Mouse (Mus musculus) frontal cortex, postnatal 14 days (tissue): Measurements from ENCODE around the gene Gm20721.
A peak's percentile ranks its signal among the peaks of the same experiment; 100 is the strongest.
"Not testable (repeated sequence)": the region's sequence is repeated elsewhere in the genome, so short reads cannot be mapped to it uniquely, and the experiment has no call there.

ENCODE experiments used
- DNase-seq, 2 experiments: peaks; one replicate each; pipeline ENCODE4 v3.0.0; 2022; ENCODE audit warnings: low spot score in 2 of 2

The Gm20721 gene

DNA sequence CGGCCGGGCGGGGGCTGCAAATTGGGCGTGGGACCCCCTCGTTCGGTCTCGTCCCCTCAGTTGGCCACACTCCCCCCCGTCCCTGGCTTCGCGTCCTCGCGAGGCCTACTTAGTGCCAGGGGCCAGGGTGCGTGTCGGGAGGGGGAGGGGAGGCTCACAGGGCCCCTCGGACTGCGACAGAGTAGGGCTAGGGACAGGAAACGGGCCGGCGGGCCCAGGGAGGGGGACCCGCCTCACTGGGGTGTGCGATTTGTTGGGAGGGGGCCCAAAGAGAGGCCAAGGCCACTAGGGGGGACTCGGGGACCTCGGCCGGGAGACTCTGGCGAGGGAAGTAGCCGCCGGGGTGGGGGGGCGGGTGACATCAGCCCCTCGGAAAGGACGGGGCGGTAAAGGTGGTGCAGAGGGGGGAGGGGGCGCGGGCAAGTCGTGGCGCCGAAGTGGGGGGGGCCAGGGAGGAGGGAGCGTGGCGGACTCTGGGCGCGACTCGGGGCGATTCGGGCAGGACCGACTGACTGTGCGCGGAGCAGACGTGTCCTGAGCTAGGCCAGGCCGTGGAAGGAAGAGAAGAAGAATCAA lies 15.8 kb downstream of the Gm20721 start:
- peak; percentile 47 to 60 for DNase-seq

DNA sequence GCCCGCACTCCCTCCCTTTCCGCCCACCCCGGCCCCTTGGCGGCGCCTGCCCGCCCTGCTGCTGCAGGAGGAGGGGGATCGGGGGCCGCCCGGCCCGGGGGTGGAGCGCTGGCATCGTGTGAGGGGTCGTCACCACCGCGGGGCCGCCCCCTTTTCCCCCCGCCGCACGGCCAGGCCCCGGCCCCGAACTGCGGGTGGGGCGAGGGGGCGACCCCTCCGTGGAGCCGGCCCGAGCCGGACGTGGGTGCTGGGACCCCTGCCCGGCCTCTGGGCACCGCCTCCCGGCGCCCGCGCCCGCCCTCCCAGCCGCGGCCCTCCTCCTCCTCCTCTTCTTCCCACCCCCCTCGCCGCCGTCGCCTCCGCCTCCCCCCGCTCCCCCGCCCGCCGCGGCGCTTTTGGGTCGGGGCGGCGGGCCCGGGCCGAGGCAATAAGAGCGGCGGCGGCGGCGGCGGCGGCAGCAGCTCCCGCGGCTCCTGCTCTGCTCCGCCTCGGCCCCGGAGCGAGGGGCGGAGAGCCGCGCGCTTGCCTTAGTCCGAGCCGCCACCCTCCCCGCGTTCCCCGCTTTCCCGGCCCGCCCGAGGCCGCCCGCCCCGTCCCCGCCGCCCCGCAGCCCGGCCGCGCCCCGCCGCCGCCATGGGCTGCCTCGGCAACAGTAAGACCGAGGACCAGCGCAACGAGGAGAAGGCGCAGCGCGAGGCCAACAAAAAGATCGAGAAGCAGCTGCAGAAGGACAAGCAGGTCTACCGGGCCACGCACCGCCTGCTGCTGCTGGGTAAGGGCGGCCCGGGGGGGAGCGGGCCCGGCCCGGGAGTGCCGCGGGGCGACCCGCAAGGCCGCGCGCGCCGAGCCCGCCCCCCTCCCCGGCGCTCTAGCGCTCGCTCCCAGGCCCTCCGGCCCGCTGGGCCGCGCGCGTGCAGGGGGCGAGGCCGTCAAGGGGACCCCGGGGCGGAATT lies 16.6 kb downstream of the Gm20721 start:
- peak in 1 of 2 experiments; percentile 64 for DNase-seq

DNA sequence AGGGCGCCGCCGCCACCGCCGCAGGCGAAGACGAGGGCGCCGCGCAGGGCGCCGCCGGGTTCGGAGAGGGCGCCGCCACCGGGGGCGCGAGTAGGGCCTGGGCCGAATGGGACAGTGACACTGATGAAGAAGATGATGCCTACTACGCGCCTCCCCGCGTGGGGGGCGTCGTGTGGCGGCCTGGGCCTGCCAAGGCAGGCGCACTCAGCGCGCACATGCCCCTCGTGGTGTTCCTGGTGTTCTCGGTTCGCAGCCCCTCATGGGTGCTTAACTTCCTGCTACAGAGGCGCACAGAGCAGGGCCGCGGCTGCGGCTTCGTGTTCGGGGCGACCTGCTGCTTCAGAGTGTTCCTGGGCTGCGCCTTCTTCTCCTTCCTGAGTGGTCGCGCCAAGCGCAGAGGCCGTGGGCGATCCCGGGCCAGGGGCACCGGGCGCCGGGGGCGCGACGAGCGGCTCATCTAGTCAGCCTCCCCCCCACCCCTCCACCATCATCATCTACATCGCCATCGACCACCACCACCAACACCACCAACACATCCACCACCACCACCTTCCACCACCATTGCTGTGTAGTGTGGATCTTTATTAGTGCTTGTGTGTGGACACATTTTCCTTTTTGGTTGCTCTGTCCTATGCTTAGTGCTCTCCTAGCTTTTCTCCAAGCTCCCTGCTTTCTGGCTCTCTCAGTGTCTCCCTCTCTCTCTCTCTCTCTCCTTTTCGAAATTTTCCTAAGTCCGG lies 17.4 kb downstream of the Gm20721 start:
- no peak for DNase-seq

DNA sequence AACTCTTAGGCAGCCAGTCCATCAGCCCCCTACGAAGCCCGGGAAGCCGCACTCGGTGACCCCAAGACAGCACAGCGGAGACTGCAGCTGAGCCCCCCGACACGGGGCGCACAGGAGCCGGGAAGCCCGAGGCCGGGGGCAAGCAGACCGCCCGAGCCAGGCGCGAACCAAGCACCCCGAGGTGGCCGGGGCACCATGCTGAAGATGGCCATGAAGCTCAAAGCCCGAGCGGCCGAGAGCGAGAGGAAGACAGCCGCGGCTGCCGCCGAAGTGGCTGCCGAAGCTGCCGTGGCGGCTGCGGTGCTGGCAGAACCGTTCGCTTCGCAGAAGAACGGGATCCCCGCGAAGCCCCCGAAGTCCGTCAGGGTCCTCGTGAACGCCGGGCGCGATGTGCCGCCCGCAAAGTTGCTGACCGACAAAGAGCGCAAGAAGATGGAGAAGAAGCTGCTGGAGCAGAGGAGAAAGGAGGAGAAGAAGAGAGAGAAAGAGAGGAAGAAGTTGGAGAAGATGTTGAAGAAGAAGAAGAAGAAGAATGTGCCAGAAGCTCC lies 18.1 kb downstream of the Gm20721 start:
- DNase-seq, result no peak

DNA sequence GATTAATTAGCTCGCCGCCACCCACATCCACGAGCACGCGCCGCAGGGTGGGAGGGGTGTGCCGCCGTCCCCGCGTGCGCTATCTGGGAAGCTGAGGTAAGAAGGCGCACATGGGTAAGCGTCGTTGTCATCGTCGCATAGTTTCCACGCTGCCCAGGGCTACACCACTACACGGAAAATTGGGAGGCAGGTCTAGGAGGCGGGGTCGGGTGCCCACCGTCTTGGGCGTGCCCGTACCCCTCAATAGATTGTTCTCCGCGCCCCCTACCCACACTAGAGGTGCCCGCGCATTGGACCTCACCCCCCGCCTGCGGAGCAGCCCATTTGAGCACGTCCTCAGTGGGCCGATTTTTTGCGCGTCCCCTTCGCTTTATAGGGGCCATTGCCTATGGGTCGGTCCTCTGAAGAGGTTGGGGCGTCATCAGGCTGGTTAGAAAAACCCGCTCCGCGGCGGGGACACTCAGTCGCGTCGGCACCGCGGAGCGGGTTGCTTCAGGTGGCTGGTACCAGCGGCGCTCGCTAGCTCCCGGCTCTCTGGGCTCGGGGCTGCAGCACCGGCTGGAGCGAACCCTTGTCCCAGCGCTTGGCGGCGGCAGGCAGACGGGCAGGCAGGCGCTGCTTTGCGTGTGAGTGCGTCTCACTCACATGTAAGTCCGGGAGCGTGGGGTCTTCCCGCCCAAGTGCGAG lies 19.1 kb downstream of the Gm20721 start:
- peak; percentile 64 to 74 for DNase-seq

DNA sequence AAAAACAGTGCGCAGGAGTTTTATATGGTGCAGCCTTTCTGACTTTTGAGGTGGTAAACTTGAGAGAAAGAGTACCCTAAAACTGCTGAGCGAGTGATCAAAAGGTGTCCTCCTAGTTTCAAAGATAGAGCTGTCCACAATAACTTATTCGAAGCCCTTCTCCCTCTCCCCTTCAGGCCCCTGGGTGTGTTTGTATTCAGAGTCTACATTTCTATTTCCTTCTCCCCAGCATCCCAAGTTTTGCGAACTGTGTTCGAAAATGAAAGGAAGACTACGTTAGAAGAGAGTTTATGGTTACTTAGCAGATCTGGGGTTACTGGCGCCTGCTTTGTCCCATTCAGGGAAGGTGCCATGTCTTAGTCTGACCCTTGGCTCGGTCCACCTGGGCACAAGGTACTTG lies 20.0 kb downstream of the Gm20721 start:
- no peak for DNase-seq

DNA sequence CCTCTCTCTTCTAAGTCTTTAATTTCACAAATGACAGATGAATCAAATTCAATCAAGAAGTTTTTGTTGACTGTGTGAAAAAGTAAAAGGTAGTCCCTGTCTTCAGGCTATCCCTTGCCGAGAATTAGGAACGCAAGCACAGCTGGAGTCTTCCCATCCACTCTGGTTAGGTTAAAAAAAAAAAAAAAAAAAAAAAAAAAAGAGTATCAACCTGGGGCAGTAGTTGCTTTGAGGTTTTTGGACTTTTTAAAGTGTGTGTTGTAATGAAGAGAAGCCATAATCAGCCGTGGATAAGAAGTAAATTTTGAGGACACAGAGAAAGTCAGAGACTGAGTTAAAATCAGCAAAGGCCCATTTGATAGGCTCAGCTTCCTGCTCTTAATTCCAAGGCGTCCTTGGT lies 20.5 kb downstream of the Gm20721 start:
- no peak for DNase-seq

DNA sequence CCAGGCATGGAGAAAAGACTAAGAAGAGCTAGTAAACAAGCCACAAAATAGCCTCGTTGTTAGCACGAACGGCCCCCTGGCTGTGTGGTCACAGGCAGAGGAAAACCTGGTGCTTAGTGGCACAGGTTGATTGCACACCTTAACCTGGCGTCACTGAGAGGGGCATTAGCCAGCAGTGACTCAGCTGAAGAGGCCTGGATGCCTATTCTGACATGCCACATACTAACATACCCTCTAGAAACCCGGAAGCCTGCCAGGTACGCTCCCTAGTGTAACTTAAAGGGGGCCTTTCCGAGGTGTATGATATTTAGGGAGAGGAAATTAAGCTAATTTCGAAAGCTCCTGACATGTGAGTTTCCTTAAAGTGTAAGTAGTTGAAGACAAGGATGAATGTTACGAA lies 29.9 kb downstream of the Gm20721 start:
- no peak for DNase-seq

DNA sequence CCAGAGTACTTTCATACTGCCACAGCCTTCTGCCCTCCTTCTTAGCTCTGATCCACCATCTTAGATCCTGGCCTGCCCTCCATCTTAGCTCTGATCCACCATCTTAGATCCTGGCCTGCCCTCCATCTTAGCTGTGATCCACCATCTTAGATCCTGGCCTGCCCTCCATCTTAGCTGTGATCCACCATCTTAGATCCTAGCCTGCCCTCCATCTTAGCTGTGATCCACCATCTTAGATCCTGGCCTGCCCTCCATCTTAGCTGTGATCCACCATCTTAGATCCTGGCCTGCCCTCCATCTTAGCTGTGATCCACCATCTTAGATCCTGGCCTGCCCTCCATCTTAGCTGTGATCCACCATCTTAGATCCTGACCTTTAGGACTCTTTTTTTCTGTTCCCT lies 31.1 kb downstream of the Gm20721 start:
- not testable (repeated sequence) for DNase-seq

DNA sequence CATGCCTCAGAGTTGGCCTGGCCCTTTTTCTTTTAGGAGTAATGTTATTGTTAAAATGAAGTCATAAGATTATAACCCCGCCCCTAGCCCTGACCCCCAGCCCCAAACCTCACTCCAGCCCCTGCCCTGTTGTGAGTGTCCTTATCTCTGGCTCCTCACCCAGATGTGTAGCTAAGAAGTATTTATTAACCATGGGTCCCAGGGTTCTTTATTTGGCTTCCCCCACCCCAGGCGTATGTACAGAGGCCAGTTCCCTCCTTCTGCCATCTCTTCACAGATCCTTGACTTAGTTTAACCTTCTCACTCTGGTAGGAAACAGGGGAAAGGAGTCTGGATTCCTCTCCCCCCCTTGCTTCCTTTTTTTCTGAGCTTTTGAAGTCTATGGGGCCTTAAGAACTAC lies 33.9 kb downstream of the Gm20721 start:
- DNase-seq, result no peak

DNA sequence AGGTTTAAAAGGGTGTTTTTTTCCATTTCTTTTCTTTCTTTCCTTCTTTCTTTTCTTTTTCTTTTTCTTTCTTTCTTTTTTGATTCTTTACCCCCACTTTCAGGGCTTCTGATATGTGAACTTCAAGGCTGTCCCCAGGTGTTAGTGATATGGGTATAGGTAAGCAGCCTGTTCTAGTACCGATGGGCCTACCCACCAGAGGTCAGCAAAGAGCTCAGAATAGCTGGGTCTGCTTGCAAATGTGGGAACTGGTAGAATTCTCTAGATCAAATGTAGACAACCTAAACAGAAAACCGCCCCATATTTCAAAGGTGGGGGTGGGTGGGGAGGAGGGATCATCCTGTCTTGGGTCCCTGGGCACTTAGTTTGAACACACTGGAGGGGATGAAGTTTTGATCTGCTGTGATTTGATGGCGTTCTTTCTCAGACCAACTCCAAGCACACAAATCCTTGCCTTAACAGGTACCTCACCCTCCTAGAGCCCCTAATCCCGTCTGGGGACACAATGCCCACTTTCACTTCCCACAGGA lies 34.3 kb downstream of the Gm20721 start:
- peak; percentile 61 to 76 for DNase-seq

DNA sequence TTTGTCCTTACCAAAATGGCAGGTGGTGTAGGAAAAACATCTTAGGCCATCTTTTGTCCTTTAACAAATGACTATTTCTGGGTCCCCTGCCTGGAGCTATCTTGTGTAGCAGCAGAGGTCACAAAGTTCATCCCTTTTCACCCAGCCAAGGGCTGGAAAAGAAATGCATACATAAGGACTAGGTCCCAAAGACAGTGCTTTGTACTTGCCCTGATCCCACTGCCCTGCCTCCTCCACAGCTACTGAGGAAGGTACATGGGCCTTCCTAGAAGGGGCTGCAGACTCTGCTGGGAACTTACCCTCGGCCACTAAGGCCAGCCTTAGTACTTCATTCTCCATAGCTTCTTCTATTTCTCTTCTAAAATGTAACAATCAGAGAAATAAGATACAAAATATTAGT lies 34.9 kb downstream of the Gm20721 start:
- DNase-seq, result no peak

DNA sequence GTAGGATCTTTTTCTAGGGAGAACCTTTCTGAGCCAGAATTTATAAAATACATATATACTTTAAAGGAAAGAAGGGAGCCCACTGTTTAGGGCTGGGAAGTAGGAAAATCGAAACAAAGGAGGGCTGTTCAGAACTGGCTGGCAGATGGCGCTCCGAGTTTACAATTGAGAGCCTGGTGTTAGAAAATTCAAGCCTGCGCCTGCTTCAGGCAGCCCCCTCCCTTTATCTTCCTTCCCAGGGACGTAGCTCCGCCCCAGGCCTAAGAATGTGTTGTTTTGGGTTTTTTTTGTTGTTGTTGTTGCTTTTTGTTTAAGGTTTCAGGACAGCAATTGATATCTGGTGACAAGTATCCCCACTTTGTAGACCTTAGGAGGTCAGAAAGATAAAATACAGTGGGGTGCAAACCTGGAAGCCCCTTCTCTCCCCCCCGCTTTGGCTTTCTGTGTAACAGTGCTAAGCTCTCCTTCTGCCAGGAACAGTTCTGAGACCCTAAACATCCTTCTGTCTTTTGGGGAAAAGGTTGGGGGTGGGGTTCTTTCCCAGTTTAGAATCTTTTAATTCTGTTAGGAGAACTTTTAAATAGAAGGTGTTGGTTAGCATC lies 35.5 kb downstream of the Gm20721 start:
- DNase-seq, result no peak

DNA sequence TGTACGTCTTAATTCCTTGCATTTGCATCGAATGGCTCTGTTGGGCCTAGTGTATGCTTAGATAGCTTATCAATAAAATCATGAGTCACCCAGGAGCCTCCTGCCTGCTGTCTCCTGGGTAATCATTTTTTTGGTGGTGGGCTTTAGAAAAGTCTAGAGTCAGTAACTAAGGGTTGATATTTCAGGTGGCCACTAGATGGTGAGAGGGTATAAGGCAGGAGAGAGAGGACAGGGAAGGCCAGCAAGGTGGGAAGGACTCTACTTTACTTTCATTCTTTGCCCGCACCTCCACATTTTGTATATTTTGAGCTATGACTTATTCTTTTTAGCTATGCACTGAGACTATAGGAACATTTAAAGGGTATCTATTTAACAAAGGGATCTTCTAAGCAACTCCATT lies 38.6 kb downstream of the Gm20721 start:
- DNase-seq, result no peak

DNA sequence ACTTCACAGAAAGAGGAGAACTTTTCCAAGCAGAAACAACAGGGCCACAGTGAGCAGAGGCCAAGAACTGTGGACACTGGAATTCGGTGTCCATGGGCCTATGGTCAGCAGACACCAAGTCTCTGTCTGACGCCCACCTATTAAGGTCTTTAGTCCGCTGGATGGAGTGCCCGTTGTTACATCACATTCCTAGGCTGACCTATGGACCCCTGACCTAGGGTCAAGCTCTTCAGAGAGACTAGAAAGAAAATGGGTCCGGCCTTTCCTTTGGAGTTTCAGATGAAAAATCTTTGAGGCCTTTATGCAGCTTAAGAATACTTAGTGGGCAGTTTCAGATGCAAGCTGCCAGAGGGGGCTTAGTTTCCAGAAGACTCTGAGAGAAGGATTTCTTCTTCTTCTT lies 40.9 kb downstream of the Gm20721 start:
- DNase-seq, result no peak

DNA sequence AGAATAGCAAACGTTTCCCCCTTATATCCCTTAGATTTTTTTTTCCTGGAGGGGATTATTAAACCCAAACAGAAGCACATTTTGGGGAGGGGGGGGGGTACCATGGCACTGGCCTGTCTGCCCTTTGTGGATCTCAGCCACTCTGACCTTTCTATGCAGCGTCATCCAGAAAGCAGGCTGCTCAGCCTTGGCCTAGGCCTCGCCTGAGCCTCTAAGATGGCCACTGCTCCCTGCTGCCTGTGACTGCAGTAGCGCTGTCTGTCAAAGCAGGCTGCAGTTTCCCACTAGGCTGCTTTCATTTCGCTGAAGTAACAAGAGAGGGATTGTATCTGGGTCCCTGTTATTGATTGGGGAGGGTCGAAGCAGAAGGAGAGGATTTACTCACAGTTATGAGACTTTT lies 44.0 kb downstream of the Gm20721 start:
- no peak for DNase-seq

DNA sequence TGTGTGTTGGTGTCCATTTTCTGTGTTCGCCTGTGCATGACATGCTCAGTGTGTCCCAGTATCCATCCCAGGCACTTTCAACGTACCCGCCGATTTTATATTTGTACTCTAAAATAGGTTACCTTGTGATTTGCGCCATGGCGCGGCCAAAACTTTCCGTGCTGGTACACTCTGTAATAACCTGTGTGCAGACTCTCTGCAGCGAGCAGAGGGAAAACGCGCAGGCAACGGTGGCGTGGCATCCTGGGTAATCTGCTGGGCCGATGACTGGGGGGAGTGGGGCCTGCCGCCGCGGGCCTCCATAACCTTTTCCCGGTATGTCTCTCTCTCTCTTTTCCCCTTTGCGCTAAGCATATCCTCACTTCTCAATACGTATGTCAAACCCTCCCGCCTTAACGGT lies 45.8 kb downstream of the Gm20721 start:
- no peak for DNase-seq

DNA sequence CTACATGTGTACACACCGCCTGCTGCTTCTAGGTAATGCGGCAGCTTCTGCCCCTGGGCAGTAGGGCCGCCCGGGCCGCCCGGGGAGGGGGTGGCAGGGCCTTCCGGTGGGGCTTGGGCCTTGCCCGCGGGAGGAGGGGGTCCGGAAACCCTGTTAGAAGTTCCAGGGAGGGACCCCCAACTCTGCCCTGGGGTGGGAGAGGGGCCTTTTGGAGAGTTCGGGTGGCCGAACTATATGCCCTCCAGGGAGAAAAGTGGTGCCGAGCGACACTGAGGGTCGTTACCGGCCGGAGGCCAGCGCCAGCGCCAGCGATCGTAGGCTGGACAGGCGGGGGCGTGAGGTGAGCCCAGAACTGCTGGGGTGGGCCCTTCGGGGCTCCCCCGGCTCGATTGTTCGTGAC lies 46.3 kb downstream of the Gm20721 start:
- DNase-seq, result no peak

DNA sequence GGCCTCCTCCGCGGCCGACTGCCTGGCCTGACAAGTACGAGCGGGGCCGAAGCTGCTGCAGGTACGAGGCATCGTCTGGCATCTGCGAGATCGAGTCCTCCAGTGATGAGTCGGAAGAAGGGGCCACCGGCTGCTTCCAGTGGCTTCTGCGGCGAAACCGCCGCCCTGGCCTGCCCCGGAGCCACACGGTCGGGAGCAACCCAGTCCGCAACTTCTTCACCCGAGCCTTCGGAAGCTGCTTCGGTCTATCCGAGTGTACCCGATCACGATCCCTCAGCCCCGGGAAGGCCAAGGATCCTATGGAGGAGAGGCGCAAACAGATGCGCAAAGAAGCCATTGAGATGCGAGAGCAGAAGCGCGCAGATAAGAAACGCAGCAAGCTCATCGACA lies 46.7 kb downstream of the Gm20721 start:
- no peak for DNase-seq

DNA sequence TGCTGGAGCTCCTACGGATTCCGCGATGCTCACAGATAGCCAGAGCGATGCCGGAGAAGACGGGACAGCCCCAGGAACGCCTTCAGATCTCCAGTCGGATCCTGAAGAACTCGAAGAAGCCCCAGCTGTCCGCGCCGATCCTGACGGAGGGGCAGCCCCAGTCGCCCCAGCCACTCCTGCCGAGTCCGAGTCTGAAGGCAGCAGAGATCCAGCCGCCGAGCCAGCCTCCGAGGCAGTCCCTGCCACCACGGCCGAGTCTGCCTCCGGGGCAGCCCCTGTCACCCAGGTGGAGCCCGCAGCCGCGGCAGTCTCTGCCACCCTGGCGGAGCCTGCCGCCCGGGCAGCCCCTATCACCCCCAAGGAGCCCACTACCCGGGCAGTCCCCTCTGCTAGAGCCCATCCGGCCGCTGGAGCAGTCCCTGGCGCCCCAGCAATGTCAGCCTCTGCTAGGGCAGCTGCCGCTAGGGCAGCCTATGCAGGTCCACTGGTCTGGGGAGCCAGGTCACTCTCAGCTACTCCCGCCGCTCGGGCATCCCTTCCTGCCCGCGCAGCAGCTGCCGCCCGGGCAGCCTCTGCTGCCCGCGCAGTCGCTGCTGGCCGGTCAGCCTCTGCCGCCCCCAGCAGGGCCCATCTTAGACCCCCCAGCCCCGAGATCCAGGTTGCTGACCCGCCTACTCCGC lies 47.3 kb downstream of the Gm20721 start:
- DNase-seq, result no peak

DNA sequence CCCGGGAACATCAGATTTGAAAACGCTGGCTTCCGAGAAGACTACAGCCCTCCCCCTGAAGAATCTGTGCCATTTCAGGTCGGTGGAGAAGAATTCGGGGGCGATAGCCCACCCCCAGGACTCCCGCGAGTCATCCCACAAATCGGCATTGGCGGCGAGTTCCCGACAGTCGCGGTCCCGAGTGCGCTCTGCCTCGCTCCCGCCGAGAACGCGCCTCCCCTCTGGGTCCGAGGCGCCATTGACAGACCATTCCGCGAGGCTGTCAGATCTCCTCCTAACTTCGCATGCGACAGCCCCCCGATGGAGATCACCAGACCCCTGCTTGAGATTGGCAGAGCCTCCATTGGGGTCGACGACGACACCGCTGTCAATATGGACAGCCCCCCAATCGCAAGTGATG lies 48.0 kb downstream of the Gm20721 start:
- DNase-seq, result no peak
